Mouse (Mus musculus) gastrocnemius, postnatal 14 days (tissue): Measurements from ENCODE around the gene Dock2. TPM values are rescaled to one million over a fixed set of nuclear protein-coding genes. Genes with fewer than 3 reads are reported as not detected.

Experiments used
- DNase-seq: peaks from one replicate; pipeline ENCODE4 v3.0.0; 2021; ENCODE audit warnings: mixed read lengths
- intact Hi-C: fragments of 180-260 bp; cut with DNase I; formaldehyde crosslinking; loops from one replicate; pipeline ENCODE4 v1.15.1; 2025; ENCODE audit warnings: low total_unique reads
- total RNA-seq, 2 experiments: library from RNA; stranded (reverse); gene quantifications; 2 replicates each; pipeline ENCODE4 v1.2.3; 2021

The Dock2 gene
- total RNA-seq, 2 experiments from 2014 or later: 1.00 to 1.1 TPM

DNA sequence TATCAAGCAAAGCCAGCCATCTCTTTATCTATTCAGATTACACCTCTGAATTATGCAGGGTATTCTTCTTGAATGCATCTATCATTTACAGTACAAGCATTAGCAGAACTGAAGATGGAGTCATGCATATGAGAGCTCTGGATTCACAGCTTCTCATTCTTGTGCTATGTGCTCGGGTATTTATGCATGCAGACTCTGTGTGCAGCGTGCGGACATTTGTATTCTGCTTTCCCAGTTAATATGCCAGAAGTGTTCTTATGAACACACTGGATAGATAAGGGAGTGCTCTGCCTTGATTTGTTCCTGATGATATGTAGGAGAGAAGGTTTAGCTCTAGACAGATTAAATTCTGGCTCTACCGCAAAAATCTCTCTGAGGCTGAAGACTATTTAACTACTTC lies 333.7 kb downstream of the Dock2 start:
- no peak for DNase-seq
- intact Hi-C loops: no loop called here

- intact Hi-C loops: no loop called here
- peak; percentile 9 for DNase-seq
These were observed 335.8 kb downstream of the Dock2 start for GRCm38 (mm10) chr11:34447891-34448290.

DNA sequence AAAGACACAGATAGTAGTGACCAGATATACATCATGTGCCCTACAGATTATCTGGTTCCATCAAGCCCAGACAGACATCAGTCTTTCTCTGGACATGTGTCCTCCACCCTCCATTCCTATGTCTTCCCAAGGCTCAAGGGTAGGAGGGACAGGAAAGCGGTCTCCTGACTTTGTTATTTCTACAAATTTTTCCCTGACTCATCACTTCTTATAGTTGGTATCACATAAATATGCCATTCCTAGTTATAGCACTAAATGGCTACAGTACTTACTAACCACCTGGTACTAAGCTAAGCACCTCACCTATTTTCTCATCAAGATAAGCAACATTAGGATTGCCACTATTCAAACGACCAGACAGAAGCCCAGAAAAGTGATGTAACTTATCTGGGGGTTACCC lies 345.3 kb downstream of the Dock2 start:
- intact Hi-C loops: no loop called here
- no peak for DNase-seq

DNA sequence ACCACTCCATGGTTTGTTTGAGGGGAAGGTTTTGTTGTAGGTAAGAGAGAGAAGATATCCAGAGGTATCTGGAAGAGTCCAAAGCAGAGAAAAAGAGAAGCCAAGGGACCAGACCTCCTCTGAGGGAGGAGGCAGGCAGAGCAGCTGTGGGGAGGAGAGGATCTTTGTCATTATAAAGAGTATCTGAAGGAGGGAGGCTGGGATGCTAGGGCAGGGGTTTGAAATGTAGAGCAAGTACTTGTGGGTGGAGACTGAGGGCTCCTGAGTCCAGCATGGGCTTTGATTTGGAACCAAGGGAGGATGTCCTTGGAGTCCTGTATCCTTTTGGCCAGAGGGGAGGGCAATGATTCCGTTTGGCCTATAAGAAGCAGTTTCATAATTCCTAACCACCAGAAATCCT lies 346.2 kb downstream of the Dock2 start:
- DNase-seq: no peak
- intact Hi-C loops: no loop called here

GRCm38 (mm10) chr11:34431978-34432377 lies 351.7 kb downstream of the Dock2 start:
- intact Hi-C loops: no loop called here

DNA sequence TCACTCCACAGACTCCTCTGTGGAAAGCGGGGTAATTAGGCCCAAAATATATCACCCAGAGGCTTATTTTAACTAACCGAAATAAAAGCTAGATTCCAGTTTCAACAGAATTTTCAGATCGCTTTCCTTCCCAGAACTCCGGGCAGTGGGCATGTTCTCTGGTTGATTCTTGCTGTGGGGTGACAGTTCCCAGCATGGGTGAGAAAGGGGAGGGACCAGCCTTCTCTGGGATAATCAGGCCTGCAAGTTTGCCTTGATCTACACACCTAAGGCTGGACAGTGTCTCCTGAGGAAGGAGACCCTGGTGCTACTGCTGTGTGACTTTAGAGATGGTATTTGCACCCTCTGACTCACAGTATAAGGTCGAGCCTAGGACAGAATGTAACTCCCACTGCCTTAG lies 352.3 kb downstream of the Dock2 start:
- no peak for DNase-seq
- intact Hi-C loops: no loop called here

More at GRCm38 (mm10) chr11:34431978-34432377, 351.7 kb downstream of the Dock2 start:
- no peak for DNase-seq

DNA sequence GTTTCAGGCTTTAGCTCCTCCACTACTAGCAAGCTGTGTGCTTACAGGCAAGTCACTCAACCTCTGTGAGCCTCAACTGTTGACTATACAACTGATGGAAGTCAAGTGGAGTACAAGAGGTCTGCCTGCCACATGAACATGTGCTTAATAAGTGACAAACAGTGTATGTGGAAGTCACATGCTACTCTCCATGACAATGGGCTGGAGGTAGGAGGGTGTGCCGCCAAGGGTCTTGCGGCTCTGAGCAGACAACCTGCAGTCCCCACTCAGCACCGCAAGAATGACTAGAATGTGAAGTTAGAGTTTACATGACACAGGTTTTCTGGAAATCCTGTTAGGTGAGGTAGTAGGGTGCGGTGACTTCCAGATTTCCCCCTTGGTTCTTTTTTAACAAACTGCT lies 352.8 kb downstream of the Dock2 start:
- no peak for DNase-seq
- intact Hi-C loops: no loop called here

DNA sequence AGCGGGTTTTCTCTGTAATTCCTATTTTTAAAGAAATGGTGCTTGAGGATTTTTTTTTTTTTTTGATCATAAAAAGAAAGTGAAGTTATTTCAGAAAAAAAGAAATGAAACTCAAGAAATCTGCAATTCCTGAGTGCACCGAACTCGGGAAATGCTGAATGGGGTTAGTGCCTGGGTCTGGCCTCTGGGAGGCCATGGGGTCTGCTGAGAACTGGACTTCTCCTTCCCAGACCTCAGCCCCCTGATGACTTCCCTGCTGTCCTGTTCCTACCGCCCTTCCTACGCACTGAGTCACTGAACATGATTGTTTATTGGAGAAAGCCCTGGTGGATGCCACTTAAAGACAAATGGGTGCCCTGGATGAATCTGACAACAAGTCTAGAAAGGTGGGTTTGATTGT lies 356.5 kb downstream of the Dock2 start:
- intact Hi-C loops: no loop called here
- DNase-seq: no peak

GRCm38 (mm10) chr11:34424546-34424945 lies 359.1 kb downstream of the Dock2 start:
- DNase-seq: no peak
- intact Hi-C loops: no loop called here

DNA sequence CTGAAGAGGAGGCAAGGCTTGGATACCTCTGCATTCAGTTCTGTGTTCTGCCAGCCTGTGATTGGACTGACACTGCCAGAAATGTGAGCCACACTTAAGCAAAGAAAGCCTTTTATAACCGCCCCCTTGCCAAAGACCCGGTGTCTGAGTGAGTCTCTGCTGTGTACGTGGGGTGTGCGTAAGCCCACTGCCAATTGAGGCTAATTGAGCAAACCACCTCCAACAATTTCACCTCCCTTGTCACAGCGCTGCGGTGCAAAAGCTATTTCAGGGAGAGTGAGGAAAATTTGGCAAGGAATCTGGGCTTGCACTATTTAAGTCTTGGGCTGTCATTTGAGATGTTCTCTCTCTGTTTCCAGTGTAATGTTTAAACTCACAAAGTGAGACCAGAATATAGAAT lies 362.6 kb downstream of the Dock2 start:
- intact Hi-C loops: no loop called here
- no peak for DNase-seq

DNA sequence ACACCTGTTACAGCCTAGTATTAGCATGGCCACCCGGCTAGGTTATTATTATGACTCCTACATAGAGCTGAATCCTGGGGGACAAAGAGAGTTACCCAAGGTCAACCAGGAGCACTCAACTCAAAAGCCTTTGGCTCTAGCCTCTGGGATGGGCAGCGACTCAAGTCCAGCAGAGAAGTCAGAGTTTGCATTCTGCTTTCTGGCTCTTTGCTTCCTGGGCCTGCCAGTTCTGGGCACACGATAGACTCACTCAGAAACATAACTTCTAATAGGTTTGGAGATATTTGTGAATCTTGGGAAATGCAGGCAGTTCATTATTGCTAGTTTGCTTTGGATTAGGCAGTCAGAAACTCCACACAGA lies 367.1 kb downstream of the Dock2 start:
- no peak for DNase-seq
- intact Hi-C loops: no loop called here

GRCm38 (mm10) chr11:34415884-34416618 lies 367.6 kb downstream of the Dock2 start:
- intact Hi-C loops: no loop called here
- no peak for DNase-seq

DNA sequence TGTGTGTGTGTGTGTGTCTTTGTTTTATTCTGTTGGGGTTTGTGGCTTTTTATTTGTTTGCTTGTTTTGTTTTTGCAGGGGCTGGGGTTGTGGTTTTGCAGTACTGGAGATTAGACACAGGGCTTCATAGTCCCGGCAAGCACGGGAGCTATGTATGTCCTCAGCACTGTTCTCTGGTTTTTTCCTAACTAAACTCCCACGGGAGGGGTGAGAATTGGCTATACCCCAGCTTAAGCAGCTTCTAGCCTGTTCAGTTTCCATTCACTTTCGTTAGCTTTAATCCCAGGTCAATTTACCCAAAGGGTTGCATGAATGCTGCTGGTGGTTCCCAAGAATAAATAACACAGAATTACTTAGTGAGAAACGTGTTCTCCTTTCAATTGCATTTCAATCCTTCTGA lies 376.8 kb downstream of the Dock2 start:
- intact Hi-C loops: no loop called here
- no peak for DNase-seq

GRCm38 (mm10) chr11:34406309-34406708 lies 377.4 kb downstream of the Dock2 start:
- no peak for DNase-seq
- intact Hi-C loops: no loop called here

DNA sequence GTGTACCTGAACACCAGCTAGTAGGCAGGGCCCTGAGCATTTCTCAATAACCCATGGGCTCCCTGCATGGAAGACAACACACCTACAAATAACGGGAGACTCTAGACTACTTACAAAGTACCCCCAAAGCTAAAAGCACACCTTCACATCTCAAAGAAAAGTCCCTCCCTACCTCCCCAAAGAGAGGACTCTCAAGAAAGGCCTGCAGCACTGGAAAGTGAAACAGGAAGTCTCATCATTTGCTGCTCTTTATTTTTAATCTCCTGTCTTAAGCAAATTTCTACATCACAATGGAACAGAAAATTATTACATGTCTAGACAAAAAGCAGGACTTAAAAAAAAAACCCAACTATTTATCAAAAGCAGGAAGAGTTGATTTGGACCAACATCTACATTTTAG lies 378.4 kb downstream of the Dock2 start:
- no peak for DNase-seq
- intact Hi-C loops: no loop called here

GRCm38 (mm10) chr11:34401343-34401742 lies 382.3 kb downstream of the Dock2 start:
- DNase-seq: no peak
- intact Hi-C loops: no loop called here

DNA sequence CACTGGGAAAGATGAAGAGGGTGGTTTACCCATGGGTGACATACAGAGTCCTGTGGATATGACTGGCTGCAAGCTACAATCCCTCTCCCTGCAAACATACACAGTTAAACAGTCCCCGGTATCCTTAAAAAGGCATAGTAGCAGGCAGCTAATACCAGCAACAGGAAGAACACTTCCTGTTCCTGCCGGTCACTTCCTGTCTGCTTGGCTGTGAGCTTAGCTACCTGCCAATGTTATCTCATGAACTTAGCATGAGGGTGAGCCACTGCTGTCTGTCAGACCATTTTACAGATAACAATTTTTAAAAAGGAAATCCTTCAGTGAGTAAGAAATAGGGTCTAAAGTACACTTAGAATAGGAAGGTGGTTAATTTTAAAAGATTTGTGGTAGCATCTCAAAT lies 385.1 kb downstream of the Dock2 start:
- intact Hi-C loops: no loop called here
- DNase-seq: no peak

- no peak for DNase-seq
- intact Hi-C loops: no loop called here
These were observed 386.0 kb downstream of the Dock2 start for GRCm38 (mm10) chr11:34397661-34398060.

- intact Hi-C loops: no loop called here
- no peak for DNase-seq
These were observed 387.9 kb downstream of the Dock2 start for GRCm38 (mm10) chr11:34395802-34396201.

DNA sequence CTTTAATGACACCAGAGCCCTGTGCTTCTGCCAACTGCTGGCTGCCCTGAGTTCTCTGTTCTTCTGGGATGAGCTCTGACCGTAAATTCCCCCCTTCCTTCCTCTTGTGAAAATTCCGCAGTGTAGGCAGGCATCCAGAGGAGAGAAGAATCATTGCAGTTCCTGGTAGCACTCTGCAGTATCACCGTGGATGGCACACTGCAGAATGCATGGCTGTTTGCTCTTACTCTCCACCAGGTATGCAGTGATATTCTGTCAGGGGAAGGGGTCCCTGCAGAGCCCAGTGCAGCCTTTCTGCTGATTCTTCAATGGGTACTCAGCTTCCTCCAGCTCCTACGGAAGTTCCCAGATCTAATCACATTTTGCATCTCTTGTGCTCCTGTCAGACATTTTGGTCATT lies 391.6 kb downstream of the Dock2 start:
- no peak for DNase-seq
- intact Hi-C loops: no loop called here

DNA sequence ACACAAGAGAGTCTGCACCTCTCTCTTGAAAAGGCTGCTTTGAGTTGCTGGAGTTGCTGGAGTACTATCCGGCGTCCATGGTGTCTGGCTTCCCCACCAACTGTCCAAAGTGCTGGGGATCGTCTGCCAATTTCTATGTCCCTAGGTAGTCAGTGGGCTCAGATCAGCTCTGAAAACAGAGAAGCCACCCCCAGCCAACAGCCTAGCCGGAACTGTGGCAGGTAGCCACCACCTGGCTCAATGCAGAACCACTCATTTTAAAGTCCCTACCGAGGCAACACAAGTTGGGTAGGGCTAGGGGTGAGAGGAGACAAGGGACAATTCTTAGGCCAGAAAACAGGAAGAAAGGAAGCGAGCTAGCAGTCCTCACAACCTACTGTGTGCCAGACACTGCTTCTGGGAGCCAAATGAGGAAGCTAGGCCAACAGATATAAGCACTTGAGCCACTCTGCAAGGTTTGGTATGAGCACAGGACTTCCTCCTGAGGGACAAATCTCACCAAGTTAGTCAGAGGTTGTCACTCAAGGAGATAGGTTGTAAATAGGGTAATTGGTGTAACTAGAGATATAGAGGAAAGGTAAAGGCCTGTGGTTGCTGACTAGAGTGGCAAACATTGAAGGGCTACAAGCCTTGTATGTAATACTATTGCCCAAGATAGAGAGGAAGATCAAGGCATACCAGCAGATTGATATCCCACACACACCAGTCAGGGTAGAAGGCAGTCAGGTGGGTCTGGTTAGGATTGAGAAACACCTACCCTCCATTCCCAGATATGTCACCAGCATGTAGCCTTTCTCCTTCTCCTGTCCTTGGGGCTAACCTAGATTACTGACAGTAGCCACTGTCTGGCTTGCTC lies 394.2 kb downstream of the Dock2 start:
- no peak for DNase-seq
- intact Hi-C loops: no loop called here
